Mouse (Mus musculus) liver, postnatal 0 days (tissue): ENCODE results near the gene Kcnj6.

ENCODE experiments used
- CTCF ChIP-seq: sonication (generic); IDR thresholded peaks from 2 replicates; pipeline ENCODE4 v1.5.1; 2016; ENCODE audit warnings: antibody characterized with exemption, low read depth
- EP300 ChIP-seq: IDR thresholded peaks from 2 replicates; pipeline ENCODE4 v1.6.1; 2016; ENCODE audit warnings: antibody characterized with exemption, low read depth, mild to moderate bottlenecking

- no peak for TF ChIP-seq CTCF
- no peak for TF ChIP-seq EP300
Observed at GRCm38 (mm10) chr16:94872614-94873272, 124.8 kb downstream of the Kcnj6 start.
